Mouse (Mus musculus) heart, adult 2 months (tissue): ENCODE data around the gene Cela3a.

Experiments used
- CTCF ChIP-seq: fragments of 200-600 bp; IDR thresholded peaks from 2 replicates; pipeline ENCODE4 v1.8.1; 2022; ENCODE audit warnings: antibody characterized with exemption, mild to moderate bottlenecking, moderate library complexity
- POLR2A ChIP-seq: fragments of 200-500 bp; IDR thresholded peaks from 2 replicates; pipeline ENCODE4 v1.6.1; 2011; ENCODE audit warnings: mild to moderate bottlenecking, low read depth, low read length, control low read depth; ENCODE audit not compliant: insufficient read depth

GRCm38 (mm10) chr4:137364826-137365225 is 44.8 kb downstream of the Cela3a start:
- TF ChIP-seq POLR2A: no peak
- no peak for TF ChIP-seq CTCF
